Mouse (Mus musculus) urinary bladder, postnatal 36 days (tissue): ENCODE measurements around the gene Cpsf2.

ENCODE experiments used
- DNase-seq, 2 experiments: peaks; one replicate each; pipeline ENCODE4 v3.0.0; 2022; ENCODE audit warnings: low spot score in 2 of 2, mixed read lengths in 1 of 2

The Cpsf2 gene

DNA sequence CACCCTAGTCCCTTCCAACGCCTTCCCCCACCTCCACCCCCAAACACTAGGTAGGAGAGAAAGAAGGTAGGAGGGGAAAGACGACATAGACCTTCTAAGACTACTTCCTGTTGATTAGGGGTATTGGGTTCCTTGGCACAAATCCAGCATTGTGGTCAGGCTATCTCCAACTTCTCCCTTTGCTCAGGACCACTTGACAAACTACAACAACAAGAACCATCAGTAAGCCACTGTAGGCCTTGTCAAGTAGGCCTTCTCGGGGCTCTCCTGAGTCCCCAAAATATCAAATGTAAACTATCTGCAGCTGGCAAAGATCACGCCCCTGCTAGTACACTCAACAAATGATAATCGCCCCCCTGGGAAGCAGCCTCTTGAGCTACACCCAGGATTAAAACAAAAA is 4.5 kb downstream of the Cpsf2 start:
- no peak for DNase-seq

DNA sequence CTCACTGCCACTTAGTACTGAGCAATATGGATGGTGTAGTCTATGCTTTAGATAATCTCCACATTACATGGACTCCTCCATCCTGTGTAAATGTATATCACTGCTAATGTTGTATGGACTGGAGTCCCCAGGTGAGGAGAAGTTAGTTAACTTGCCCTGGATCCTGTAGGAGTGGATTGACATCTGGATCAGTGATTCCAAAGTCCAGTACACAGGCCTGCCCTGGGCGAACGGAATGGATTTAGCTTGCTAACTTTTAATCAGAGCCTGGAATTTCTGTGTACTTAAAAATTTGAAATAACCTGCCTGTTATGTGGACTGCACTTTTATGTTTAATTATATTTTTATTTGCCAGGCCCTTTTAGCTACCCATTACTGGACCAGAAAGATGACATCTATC is 5.8 kb downstream of the Cpsf2 start:
- no peak for DNase-seq

DNA sequence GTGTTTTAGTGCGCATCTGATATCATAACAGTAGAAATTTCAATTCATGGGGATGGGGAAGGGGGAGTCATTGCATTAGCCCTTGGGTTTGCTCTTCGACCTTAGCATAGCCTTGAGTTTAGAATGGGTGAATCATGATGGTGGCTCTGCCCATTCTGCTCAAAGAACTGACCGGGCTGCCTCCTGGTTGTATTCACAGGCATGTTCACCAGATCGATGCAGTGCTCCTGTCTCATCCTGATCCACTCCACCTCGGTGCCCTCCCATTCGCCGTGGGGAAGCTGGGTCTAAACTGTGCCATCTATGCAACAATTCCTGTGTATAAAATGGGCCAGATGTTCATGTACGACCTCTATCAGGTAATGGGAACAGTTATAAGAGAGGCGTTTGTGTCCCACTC is 7.2 kb downstream of the Cpsf2 start:
- no peak for DNase-seq

DNA sequence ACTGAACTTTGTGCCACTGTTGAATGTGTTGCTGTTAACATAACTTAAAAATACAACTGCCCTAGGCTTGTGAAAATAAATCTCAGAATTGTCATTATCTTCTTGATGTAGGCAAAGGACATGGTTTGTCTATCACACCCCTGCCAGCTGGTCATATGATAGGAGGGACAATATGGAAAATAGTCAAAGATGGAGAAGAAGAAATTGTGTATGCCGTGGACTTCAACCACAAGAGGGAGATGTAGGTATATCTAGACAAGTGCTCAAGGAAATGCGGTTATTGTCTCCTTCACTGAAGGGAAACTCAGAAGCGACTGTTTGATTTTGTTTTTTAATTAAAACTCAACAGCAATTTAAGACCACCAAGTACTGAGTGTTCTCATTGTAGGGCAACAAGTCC is 9.3 kb downstream of the Cpsf2 start:
- no peak for DNase-seq

GRCm38 (mm10) chr12:101987659-101988058 is 11.9 kb downstream of the Cpsf2 start:
- no peak for DNase-seq

GRCm38 (mm10) chr12:101994576-101995467 is 19.0 kb downstream of the Cpsf2 start:
- DNase-seq = no peak

DNA sequence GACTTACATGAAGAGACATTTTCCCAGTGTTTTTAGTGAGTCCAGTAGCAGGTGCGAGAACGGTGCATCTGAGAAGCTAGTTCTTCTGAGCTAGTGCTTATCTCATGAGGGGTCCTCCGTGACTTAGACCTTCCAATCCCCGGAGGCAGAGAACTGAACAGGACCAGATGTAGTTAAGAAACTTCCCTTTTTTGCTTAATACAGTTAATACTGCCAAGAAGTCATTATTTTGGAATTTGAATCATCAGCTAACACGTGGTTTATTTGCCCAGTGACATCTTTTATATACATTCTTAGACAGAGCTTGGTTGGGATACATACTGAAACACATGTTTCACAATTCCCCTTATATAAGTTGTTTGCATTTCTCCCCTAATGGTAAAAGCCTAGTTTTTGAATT is 23.1 kb downstream of the Cpsf2 start:
- DNase-seq = no peak

GRCm38 (mm10) chr12:102000785-102001184 is 25.0 kb downstream of the Cpsf2 start:
- no peak for DNase-seq

DNA sequence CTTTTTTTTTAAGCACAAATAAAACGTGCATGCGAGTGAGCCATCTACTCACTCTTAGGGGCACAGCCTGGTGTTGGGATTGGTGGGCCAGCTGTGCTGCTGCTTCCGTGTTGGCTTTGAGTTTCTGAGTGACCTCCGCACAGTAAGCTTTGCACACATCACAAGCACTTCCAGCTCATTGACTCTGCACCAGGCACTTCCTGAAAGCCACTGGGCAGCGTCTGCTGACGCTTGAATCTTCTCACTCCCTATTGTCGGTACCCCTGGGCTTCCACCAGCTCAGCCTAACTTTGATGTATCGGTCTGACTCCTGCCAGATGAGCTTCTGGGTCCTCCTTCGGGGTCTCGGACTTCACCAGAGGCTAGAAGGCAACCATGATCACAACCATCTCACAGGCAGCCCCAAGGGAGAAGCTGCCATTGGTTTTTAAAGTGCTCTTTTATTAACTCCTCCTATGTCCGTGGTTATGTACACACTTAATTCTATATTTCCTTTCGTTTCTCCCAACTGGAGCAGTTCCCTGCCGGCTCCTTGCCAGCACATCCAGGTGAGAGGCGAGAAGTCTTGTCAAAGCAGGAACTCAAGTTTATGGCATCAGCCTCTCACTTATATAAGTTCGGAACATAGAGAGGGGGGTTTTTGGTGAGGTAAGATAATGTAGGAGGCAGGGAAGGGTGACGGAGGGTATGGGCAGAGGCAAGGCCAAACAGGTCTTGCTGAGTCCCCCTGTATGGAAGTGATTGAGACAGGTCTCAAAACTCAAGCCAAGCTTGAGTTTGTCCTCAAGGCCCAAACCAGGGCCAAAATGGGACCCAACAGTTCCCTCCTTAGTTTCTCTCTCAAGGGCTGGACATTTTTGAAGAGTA is 32.6 kb downstream of the Cpsf2 start:
- DNase-seq = no peak

DNA sequence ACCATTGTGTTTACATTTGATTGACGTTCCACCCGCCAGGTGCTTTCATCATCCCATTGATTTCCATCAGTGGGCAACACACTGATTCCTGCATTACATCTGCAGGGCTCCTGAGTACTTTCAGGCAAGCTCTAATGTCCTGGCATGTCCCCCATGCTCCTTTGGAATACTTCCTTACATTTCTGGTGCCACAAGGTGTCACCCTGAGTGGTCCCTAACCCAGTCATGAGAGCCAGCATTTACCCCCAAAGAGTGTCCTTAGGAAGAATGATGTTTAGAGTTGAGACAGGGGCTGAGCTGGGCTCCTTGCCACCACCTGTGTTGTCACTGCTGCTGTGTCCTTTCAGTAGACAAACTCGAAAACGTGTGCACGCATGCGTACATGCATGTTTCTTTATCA is 33.8 kb downstream of the Cpsf2 start:
- no peak for DNase-seq

GRCm38 (mm10) chr12:102014411-102014810 is 38.6 kb downstream of the Cpsf2 start:
- no peak for DNase-seq

DNA sequence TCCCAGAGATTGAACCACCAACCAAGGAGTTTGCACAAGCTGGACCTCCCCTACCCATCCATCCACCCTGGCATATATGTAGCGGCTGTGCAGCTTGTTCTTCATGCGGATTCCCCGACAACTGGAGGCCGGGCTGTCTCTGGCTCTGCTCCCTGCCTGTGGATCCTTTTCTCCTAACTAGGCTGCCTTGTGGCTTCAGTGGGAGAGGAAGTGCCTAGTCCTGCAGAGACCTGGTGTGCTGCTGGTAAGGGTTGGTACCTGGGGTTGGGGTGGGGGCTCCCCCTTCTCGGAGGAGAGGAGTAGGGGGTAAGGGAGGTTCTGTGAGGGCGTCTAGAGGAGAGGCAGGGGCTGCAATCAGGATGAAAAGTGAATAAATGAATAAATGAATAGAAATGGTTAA is 39.3 kb downstream of the Cpsf2 start:
- no peak for DNase-seq

DNA sequence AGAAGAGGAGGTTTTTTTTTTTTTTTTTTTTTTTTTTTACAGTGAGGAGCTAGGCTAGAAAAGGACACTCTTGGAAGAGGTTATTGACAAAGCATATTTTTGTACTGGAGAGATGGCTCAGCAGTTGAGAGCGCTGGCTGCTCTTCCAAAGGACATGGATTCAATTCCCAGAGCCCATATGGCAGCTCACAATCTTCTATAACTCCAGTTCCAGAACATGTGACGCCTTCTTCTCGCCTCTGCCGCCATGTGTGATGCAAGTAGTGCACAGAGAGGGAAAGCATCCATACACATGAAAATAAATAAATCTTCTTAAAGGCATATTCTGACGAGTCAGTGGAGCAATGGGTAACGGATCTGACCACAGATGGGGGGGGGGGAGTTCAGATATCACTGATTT is 46.1 kb downstream of the Cpsf2 start:
- DNase-seq = no peak

DNA sequence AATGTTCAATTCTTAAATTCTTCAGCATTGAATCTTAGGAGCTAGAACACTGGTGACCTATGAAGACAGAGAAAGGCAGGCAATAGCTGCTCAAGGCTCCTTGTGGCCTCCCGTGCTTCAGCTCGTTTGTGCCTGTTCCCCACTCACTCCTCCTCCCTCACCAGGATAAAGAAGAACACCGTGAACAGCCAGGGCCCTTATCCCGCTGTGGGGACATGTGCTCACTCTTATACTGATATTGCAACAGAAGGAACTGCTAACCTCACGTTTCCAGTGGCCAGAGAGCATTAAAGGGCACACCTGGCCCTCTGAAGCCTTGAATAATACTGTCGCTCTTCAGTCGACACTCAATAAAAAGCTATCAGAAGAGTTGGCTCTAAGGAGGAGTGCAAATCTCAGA is 53.4 kb downstream of the Cpsf2 start:
- no peak for DNase-seq

DNA sequence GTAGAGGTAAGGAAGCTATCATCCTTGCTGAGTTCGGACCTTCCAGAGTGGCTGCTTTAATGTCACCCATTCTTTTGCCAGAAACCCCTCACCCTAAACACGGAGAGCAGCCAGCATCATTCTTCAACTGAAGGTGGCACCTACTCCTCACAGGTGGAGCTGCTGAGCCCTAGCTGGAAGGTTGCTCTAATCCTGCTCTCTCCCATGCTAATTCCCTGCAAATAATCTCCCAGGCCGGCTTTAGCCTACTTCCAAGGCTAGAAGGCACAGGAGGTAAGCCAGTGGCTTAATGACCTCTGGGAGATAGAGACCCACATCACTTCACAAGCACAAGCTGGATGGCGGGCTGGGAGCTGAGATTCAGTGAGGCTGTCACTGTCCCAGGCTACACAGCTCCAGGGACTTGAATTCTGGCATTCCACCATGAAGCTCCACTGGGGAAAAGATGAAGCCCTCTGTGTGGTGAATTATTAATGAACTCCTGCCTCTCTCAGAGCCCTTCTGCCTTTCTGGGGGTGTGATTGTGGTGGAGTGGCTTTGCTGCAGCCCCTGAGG is 54.2 kb downstream of the Cpsf2 start:
- DNase-seq = no peak

- no peak for DNase-seq
Observed at GRCm38 (mm10) chr12:102034934-102035333, 59.1 kb downstream of the Cpsf2 start.

GRCm38 (mm10) chr12:102039861-102040260 is 64.1 kb downstream of the Cpsf2 start:
- no peak for DNase-seq

DNA sequence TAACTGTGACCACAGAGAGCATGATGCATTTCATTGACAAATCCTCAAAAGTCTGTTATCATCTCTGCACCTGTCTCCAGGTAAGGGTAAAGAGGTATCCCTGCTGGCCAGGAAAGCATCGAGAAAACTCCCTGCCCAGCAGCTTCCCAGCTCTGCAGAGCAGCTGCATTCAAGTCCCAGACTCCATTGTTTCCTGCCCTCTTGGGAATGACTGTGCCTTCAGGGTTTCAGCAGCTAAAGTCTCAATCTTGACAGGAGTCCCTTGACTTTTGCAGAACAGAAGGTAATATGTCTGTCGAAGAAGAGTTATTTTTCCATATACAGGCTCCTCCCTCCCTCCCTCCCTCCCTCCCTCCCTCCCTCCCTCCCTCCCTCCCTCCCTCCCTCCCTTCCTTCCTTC is 65.9 kb downstream of the Cpsf2 start:
- no peak for DNase-seq

DNA sequence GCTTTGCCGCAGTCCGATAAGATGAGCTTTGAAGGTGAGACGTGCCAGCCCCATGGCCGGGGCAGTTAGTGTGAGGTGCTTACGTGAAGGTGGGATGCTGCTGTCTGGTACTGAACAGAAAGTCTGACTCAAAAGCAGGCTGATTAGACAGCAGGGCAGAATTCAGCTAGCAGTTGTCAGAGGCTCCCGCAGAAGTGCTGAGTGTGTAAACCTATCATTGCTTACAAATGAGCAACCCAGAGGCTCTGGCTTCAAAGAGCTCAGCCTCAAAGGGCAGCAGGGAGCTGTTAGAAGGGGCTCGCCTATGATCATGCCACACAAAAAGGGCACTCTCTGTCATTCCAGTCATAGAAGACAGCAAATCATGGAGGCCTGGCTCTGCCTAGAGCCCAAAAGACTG is 66.5 kb downstream of the Cpsf2 start:
- DNase-seq = no peak

DNA sequence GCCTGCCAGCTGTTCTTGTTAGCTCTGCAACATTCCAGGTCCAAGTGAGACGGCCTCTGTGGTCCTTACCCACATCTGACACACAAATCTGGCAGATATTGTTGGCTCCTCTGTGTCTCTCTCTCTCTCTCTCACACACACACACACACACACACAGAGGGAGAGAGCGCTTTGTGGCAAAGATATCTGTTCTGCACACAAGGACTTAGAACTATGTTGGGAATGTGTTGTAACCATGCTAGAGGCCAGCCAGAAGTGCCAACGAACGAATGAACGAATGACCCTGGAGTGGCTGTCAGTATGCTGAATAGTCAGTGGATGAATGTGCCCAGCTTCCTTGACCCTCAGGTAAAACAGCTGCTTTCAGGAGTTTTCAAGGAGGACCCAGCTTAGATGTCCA is 68.1 kb downstream of the Cpsf2 start:
- DNase-seq = no peak

DNA sequence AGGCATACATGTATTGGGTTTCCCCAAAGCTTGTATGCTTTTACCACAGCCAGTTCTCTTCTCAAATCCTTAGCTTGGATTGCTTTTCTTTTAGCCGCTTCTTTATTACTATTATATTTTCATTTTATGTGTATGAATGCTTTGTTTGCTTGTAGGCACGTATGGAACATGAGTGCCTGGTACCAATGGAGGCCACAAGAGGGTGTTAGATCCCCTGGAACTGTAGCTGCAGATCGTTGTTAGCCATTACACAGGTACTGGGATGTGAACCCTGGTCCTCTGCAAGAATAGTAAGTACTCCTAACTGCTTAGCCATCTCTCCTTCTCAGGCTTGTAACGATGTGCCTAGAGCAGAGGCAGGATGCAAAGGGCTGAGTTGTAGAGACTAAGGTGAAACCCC is 78.4 kb downstream of the Cpsf2 start:
- no peak for DNase-seq

DNA sequence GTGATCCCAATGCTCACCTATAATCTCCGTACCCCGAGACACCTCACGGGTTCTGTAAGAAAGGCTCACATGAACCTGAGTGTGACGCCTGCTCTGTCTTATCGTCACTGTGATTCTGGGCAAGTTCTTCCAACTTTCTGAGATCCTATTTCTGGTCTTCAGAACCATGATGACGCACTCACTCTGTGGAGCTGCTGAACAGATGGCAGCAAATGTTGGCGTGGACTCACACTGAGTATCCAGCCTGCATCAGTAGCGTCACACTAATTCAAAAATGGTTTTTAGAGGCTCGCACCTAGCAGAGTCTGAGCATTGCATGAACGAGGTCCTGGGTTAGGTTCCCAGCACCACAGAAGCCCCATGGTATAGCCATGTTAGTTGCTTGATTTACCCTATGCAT is 80.0 kb downstream of the Cpsf2 start:
- no peak for DNase-seq
